Mouse (Mus musculus): Measurements from ENCODE around the gene Numb.

The Numb gene

DNA sequence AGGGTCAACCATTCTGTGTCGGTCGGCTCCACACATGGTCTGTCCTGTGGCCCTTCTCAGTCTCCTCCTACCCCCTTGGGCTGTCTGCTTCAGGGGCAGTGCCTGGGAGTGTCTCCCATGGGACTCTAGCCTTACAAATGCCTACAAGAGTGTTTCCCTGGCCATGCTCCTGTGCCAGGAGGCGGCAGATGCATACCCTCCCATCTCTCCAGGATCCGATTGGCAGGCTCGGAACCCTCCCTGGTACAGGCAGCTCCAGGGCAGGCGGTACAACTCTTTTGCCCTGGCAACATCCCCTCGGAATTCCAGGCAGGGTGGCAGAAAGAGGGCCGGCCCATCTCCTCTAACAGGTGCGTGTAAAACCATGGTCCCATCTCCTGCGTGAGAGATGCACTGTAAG lies 139.1 kb downstream of the Numb start:
- DNase-seq (ENCODE audit: low spot score), result no peak

GRCm38 (mm10) chr12:83781640-83782278 lies 140.0 kb downstream of the Numb start:
- no peak for DNase-seq (ENCODE audit: low spot score)

GRCm38 (mm10) chr12:83781204-83781603 lies 140.5 kb downstream of the Numb start:
- no peak for DNase-seq (ENCODE audit: low spot score)

GRCm38 (mm10) chr12:83780181-83780580 lies 141.6 kb downstream of the Numb start:
- no peak for DNase-seq (ENCODE audit: low spot score)

DNA sequence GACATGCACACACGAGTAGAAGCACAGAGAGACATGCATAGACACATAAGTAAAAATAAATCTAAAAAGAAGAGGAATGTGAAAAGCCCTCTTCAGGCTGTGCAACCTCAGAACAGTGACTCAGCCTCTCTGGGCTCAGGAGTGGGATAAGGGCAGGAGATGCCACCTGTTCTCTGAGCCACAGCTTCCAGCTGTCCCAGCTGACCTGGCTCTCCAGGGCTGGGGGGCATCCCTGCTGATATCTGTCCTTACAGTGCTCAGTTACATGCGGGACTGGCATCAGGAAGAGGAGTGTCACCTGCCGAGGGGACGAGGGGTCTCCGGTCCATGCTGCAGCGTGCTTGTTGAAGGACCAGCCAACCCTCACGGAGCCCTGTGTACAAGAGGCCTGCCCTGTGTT lies 145.0 kb downstream of the Numb start:
- DNase-seq (ENCODE audit: low spot score), result no peak

DNA sequence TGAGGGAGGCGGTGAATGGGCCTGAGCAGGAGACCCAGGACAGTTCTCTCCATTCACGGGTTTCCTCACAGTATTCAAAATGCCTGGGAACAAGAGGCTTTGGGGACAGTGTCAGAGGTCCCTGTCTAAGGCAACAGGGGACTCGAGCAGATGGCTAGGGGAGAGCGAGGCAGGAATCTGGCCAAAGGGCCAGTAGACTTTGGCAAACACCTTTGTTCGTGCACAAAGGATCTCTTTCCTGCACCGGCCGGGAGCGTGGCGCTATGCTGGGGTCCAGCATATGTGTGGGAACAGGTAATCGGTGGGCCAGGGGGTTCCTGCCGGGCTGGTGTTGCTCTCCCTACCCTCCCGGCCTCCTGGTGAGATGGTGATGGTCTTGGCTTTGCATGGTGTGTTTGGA lies 146.1 kb downstream of the Numb start:
- DNase-seq (ENCODE audit: low spot score), result no peak

GRCm38 (mm10) chr12:83770418-83771256 lies 151.1 kb downstream of the Numb start:
- no peak for DNase-seq (ENCODE audit: low spot score)

DNA sequence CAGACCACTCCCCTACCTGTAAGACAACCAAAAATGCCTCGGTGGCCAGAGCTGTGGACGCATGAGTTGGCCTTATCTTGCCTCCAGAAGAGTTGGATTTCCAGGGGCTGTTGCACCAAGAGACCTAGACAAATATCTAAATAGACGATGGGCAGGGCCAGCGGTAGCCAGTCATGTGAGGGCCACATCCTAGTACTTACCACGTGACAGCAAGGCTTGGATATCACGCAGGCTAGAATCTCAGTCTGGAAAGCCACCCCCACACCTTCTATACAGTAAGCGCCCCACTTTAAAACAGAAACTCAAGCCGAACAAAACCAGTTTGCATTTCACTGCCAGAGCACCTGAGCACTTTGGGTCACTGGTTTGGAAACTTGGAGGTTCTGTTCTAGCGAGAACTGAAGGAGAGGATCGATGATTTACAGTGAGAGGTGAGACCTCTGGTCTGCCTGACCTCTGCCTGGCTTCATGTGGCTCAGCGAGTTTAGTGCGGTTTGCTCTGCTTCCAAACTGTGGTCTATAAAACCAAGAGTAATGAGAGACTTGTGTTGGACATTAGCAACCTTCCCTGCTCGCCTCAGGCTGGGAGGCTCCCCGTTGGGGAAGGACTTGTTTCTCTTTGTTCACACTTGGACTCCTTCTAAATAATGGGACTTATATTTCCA lies 153.4 kb downstream of the Numb start:
- no peak for DNase-seq (ENCODE audit: low spot score)

DNA sequence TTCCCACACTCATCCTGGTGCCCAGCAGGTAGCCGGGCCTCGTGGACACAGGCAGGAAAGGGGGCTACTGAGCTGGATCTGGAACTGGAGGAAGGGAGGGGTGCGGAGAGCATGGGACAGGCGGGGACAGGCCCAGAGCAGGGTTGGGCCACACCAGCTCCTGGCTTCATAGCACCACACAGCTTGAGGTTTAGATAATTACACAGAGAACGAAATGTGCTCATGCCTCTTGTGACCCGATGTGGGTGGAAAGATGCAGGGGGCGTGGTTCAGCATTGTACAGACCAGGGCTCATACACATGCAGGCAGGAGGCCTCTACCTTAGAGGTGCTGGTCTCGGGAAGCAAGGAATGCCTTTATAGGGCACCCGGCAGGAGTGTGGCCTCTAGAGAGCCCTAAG lies 153.9 kb downstream of the Numb start:
- no peak for DNase-seq (ENCODE audit: low spot score)

- DNase-seq (ENCODE audit: low spot score), result no peak
Observed at GRCm38 (mm10) chr12:83765965-83766603, 155.7 kb downstream of the Numb start.

GRCm38 (mm10) chr12:83764519-83764918 lies 157.2 kb downstream of the Numb start:
- DNase-seq (ENCODE audit: low spot score), result no peak

- no peak for DNase-seq (ENCODE audit: low spot score)
Observed at GRCm38 (mm10) chr12:83764044-83764365, 157.7 kb downstream of the Numb start.

DNA sequence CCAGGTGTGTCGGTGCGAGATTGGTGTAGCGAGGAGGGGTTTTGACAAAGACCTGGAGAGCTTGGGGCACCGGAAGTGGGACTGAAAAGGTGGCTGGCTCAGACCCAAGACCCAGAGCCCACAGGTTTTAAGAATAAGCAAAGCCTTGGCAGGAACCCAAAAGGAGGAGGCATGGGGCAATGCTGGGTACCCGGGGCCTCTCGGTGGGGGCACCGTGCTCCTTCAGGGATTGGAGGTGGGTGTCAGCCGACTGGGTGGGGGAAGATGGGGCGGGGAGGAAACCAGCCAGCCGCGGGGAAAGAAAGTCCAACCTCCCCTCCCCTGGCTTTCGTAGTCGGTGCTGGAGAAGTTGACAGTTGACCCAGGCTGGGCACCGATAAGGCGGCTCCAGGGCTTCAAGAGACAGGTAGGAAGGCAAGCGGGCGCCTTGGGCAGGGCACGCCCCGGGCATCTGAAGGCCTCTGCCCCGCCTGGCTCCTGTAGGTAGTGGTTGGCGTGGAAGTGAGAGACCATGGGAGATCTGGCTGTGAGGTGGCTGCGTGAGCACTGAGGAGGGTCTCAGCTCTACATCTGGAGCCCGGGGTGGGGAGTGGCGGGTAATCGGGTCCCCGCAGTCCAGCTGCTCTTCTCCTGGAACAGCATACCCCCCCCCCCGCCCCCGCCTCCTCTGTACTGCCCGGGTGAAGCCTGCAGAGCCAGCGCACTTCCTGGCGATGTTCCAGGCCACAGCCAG lies 158.3 kb downstream of the Numb start, which contains the start of gene Papln:
TSS of gene Papln (plus strand) at position 324 of the 733 bp plus-strand sequence.
- no peak for DNase-seq (ENCODE audit: low spot score)

- DNase-seq (ENCODE audit: low spot score), result no peak
Observed at GRCm38 (mm10) chr12:83762706-83763105, 159.0 kb downstream of the Numb start.

DNA sequence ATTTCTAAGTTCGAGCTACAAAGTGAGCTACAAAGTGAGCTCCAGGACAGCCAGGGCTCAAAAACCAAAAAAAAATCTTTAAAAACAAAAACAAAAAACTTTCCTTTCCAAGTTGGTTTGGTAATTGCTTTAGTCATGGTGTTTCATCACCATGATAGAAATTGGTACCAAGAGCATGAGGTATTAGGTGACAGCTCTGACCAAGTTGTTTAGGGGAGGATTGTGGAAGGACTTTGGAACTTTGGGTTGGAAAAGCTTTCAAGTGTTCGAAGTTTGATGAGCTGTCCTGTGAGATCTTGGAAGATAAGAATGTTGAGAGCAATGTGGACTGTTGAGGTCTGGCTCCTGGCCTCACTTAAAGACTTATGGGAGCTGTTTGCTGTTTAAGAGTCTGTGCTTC lies 161.5 kb downstream of the Numb start:
- no peak for DNase-seq (ENCODE audit: low spot score)

DNA sequence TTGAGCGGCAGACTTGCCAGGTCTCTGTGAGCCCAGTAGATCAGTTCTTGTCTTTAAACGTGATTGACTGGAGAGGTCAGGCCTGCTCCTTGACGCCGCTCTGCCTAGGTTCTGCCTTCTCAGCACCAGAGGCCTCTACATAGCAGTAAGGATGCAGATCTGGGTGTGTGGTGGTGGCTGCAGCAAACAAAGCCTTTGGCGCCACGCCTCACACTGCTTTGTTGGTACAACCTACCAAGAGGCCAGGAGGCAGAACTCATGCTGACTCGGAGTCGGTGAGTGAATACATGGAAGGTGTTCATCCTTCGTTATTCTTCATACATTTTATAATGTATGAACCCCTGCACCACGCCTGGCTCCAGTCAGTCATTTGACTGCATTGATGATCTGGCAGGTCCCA lies 163.0 kb downstream of the Numb start:
- no peak for DNase-seq (ENCODE audit: low spot score)

DNA sequence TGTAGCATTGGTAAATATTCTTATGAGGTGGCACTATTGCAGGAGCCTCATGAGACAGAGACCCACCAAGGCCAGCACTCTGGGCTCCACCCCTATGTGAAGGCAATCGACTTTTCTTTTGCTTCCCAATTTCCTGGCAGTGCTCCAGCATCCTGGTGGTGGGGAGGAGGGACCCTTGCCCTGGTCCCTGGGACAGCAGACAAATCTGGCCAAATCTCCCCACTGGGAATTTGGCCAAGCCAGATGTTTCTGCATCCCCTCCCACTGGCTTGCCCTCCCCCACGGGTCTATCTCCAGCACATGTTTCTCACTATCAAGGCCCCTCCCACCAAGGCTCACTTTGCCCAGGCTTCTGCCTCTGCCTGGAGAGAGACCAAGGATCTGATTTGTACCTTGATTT lies 169.2 kb downstream of the Numb start:
- no peak for DNase-seq (ENCODE audit: low spot score)

DNA sequence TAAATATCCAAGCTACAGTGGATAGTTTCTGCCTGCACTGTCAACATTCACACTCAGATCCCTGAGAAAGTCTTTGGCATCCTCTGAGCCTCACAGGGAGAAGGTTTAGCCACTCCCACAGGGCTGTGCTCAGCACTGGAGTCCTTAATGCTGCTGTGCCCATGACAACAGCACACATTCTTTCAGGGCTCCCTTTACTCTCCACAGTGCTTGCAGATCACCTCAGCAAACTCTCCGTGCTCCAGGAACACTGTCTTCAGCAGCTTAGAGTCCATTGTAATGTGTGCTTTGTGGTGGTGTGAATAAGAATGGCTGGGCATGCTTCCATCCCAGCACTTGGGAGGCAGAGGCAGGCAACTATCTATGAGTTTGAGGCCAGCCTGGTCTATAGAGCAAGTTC lies 172.5 kb downstream of the Numb start:
- no peak for DNase-seq (ENCODE audit: low spot score)
